21 mouse cellular contexts compared by ENCODE assay signal in the genomic region with DNA sequence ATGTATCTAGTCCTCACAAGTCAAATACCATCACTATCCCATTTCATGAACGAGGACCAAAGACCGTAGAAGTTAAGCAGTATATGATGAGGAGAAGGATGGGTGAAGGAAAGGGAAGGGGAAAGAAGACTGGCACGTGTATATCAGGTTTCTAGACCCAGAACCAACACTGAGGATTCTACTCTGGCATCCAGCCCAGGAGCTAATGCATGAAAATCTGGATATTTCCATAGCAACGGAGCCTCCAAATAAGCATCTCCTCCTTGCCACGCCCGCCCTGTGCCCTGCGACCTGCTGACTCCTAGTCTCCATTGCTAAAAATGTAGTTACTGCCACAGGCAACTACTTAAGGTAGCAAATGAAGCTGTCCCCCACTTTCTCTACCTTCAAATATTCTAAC. TPM values are rescaled to one million over a fixed set of nuclear protein-coding genes. Genes with fewer than 3 reads are reported as not detected.
DNase-seq lines count a peak whose midpoint lies in the region; ATAC-seq and TF ChIP-seq lines count a peak whose summit lies in the region.
"Had no signal": no experiment of that assay in that cellular context is flagged by ENCODE, and none has a peak within 500 bp of the region (broad histone marks: within the 10 kb centered on the region; RNA-seq: fewer than 3 reads in every experiment).

No protein-coding gene starts in this region.

- no peaks in the 10 kb centered on the region for H3K36me3 ChIP-seq in embryonic facial prominence, embryonic 14.5 days (ENCODE audit: control insufficient read depth, insufficient read depth, low read length)
- H3K36me3 ChIP-seq in embryonic facial prominence, embryonic 10.5 days (replicated peaks): 0 out of 2 replicates have a peak, but pooled peaks cover 3% of the 10 kb centered on the region
- H3K36me3 ChIP-seq in hindbrain, postnatal 0 days (ENCODE audit: insufficient read depth, low read length): no peaks in the 10 kb centered on the region
- no peaks in the 10 kb centered on the region for H3K36me3 ChIP-seq in hindbrain, embryonic 12.5 days
- H3K36me3 ChIP-seq in midbrain, postnatal 0 days (ENCODE audit: insufficient read depth, low read length): no peaks in the 10 kb centered on the region
- no peaks in the 10 kb centered on the region for H3K36me3 ChIP-seq in midbrain, embryonic 16.5 days (ENCODE audit: control insufficient read depth, insufficient read depth, low read length)
- H3K36me3 ChIP-seq: heart, embryonic 10.5 days; heart, embryonic 15.5 days had no signal

- H3K4me2 ChIP-seq in embryonic facial prominence, embryonic 14.5 days (ENCODE audit: low read depth, low read length): no peak overlapping the region
- H3K4me2 ChIP-seq in hindbrain, postnatal 0 days (ENCODE audit: low read depth, low read length): no peak overlapping the region
- H3K4me2 ChIP-seq in hindbrain, embryonic 12.5 days (replicated peaks): no peak overlapping the region
- H3K4me2 ChIP-seq in midbrain, postnatal 0 days (ENCODE audit: low read depth, low read length, poor library complexity, severe bottlenecking): no peak overlapping the region
- no peak overlapping the region for H3K4me2 ChIP-seq in midbrain, embryonic 16.5 days (ENCODE audit: low read length)
- H3K4me2 ChIP-seq: heart, embryonic 15.5 days; hindbrain, embryonic 14.5 days had no signal

- DNase-seq in embryonic facial prominence, embryonic 14.5 days (ENCODE audit: low spot score): peak; percentile 10
- no peak for DNase-seq in embryonic facial prominence, embryonic 10.5 days (ENCODE audit: low spot score)
- DNase-seq in hindbrain, postnatal 0 days (ENCODE audit: low spot score): peak; percentile 16
- DNase-seq in midbrain, postnatal 0 days (ENCODE audit: low spot score): peak; percentile 15
- no peak for DNase-seq in lung, postnatal 14 days
- DNase-seq: adrenal gland, adult 8-10 months; adrenal gland, postnatal 36 days; cerebellum, adult 11-12 months; cerebellum, adult 9-11 months; gastrocnemius, postnatal 36 days; heart, adult 18-20 months; heart, postnatal 14 days had no signal

- no peaks in the 10 kb centered on the region for H3K9me3 ChIP-seq in embryonic facial prominence, embryonic 14.5 days (ENCODE audit: control insufficient read depth, low read length)
- no peaks in the 10 kb centered on the region for H3K9me3 ChIP-seq in embryonic facial prominence, embryonic 10.5 days
- no peaks in the 10 kb centered on the region for H3K9me3 ChIP-seq in hindbrain, postnatal 0 days (ENCODE audit: low read length)
- H3K9me3 ChIP-seq in hindbrain, embryonic 12.5 days (replicated peaks): no peaks in the 10 kb centered on the region
- no peaks in the 10 kb centered on the region for H3K9me3 ChIP-seq in midbrain, postnatal 0 days (ENCODE audit: low read length)
- H3K9me3 ChIP-seq in midbrain, embryonic 16.5 days (replicated peaks; ENCODE audit: control insufficient read depth, low read length, poor library complexity, severe bottlenecking): no peaks in the 10 kb centered on the region; the same call in 1 of the 2 replicates
- H3K9me3 ChIP-seq: heart, embryonic 10.5 days; heart, embryonic 15.5 days had no signal

- H3K27ac ChIP-seq in embryonic facial prominence, embryonic 14.5 days (replicated peaks; ENCODE audit: low read depth, low read length): no peak overlapping the region
- no peak overlapping the region for H3K27ac ChIP-seq in embryonic facial prominence, embryonic 10.5 days (replicated peaks)
- no peak overlapping the region for H3K27ac ChIP-seq in hindbrain, postnatal 0 days
- H3K27ac ChIP-seq in hindbrain, embryonic 12.5 days: no peak overlapping the region
- no peak overlapping the region for H3K27ac ChIP-seq in midbrain, postnatal 0 days (ENCODE audit: low read depth, low read length)
- H3K27ac ChIP-seq in midbrain, embryonic 16.5 days (ENCODE audit: low read length): no peak overlapping the region
- H3K27ac ChIP-seq: heart, embryonic 10.5 days; heart, embryonic 15.5 days; hindbrain, embryonic 14.5 days had no signal

- no peak for TF ChIP-seq CTCF in hindbrain, postnatal 0 days (IDR thresholded peaks at IDR 0.05; ENCODE audit: low read depth)
- TF ChIP-seq CTCF in midbrain, postnatal 0 days (IDR thresholded peaks at IDR 0.05): no peak

- no peak for ATAC-seq in embryonic facial prominence, embryonic 14.5 days (ENCODE audit: low read depth)
- no peak for ATAC-seq in hindbrain, postnatal 0 days
- no peak for ATAC-seq in hindbrain, embryonic 12.5 days (ENCODE audit: low FRiP score)
- ATAC-seq in midbrain, postnatal 0 days (ENCODE audit: low FRiP score): no peak
- no peak for ATAC-seq in midbrain, embryonic 16.5 days
- ATAC-seq: intestine, embryonic 16.5 days had no signal

- H3K4me3 ChIP-seq in embryonic facial prominence, embryonic 14.5 days (ENCODE audit: low read depth, low read length): no peak overlapping the region
- no peak overlapping the region for H3K4me3 ChIP-seq in embryonic facial prominence, embryonic 10.5 days
- H3K4me3 ChIP-seq in hindbrain, postnatal 0 days (ENCODE audit: low read length): no peak overlapping the region
- no peak overlapping the region for H3K4me3 ChIP-seq in hindbrain, embryonic 12.5 days
- H3K4me3 ChIP-seq in midbrain, postnatal 0 days (ENCODE audit: low read depth, low read length): no peak overlapping the region
- no peak overlapping the region for H3K4me3 ChIP-seq in midbrain, embryonic 16.5 days (ENCODE audit: low read depth, low read length)
- H3K4me3 ChIP-seq: heart, embryonic 10.5 days; heart, embryonic 15.5 days had no signal

- H3K9ac ChIP-seq in embryonic facial prominence, embryonic 14.5 days (ENCODE audit: low read depth, low read length): no peak overlapping the region
- no peak overlapping the region for H3K9ac ChIP-seq in hindbrain, postnatal 0 days (replicated peaks; ENCODE audit: low read length)
- H3K9ac ChIP-seq in hindbrain, embryonic 12.5 days: no peak overlapping the region
- H3K9ac ChIP-seq in midbrain, postnatal 0 days (replicated peaks; ENCODE audit: low read length, poor library complexity, severe bottlenecking): no peak overlapping the region
- no peak overlapping the region for H3K9ac ChIP-seq in midbrain, embryonic 16.5 days (ENCODE audit: low read depth, low read length)
- H3K9ac ChIP-seq: heart, embryonic 15.5 days; hindbrain, embryonic 14.5 days had no signal

- H3K4me1 ChIP-seq in embryonic facial prominence, embryonic 14.5 days (ENCODE audit: control insufficient read depth, insufficient read depth, low read length): no peaks in the 10 kb centered on the region
- H3K4me1 ChIP-seq in embryonic facial prominence, embryonic 10.5 days: peaks cover 6% of the 10 kb centered on the region; the same call in 1 of the 2 replicates
- H3K4me1 ChIP-seq in hindbrain, postnatal 0 days (ENCODE audit: insufficient read depth, low read length): no peaks in the 10 kb centered on the region
- 0 out of 2 replicates have a peak, but pooled peaks cover 4% of the 10 kb centered on the region for H3K4me1 ChIP-seq in hindbrain, embryonic 12.5 days
- H3K4me1 ChIP-seq in midbrain, postnatal 0 days (ENCODE audit: insufficient read depth, low read length): no peaks in the 10 kb centered on the region
- no peaks in the 10 kb centered on the region for H3K4me1 ChIP-seq in midbrain, embryonic 16.5 days (ENCODE audit: control insufficient read depth, insufficient read depth, low read length)
- H3K4me1 ChIP-seq: heart, embryonic 10.5 days; heart, embryonic 15.5 days had no signal

- WGBS in embryonic facial prominence, embryonic 14.5 days: 70% methylated on average over 7 of the region's 7 CpGs
- WGBS in embryonic facial prominence, embryonic 10.5 days: 78% methylated on average over 7 of the region's 7 CpGs
- 69% methylated on average over 7 of the region's 7 CpGs for WGBS in hindbrain, postnatal 0 days
- WGBS in hindbrain, embryonic 12.5 days: 75% methylated on average over 7 of the region's 7 CpGs
- 64% methylated on average over 7 of the region's 7 CpGs for WGBS in midbrain, postnatal 0 days
- WGBS in midbrain, embryonic 16.5 days: 66% methylated on average over 7 of the region's 7 CpGs

- no peaks in the 10 kb centered on the region for H3K27me3 ChIP-seq in embryonic facial prominence, embryonic 14.5 days (replicated peaks; ENCODE audit: control insufficient read depth, insufficient read depth, low read length)
- H3K27me3 ChIP-seq in embryonic facial prominence, embryonic 10.5 days (replicated peaks; ENCODE audit: low read depth, poor library complexity, severe bottlenecking): no peaks in the 10 kb centered on the region
- H3K27me3 ChIP-seq in hindbrain, postnatal 0 days (ENCODE audit: insufficient read depth, low read length): no peaks in the 10 kb centered on the region
- no peaks in the 10 kb centered on the region for H3K27me3 ChIP-seq in hindbrain, embryonic 12.5 days
- no peaks in the 10 kb centered on the region for H3K27me3 ChIP-seq in midbrain, postnatal 0 days (ENCODE audit: insufficient read depth, low read length)
- H3K27me3 ChIP-seq in midbrain, embryonic 16.5 days (ENCODE audit: control insufficient read depth, insufficient read depth, low read depth, low read length): no peaks in the 10 kb centered on the region
- H3K27me3 ChIP-seq: CH12.LX; heart, embryonic 15.5 days had no signal

RNA-seq across cellular contexts. Expression of a gene that starts 0.3 kb away (rescaled TPM):
- not detected in 2 replicates for polyA plus RNA-seq in embryonic facial prominence, embryonic 14.5 days (2014; fragmentation: Nextera tagmentation; extraction: Ambion mirVana)
- polyA plus RNA-seq in embryonic facial prominence, embryonic 10.5 days (2016; fragmentation: Nextera tagmentation; extraction: Ambion mirVana): 0.88 and 2.2 TPM in 2 replicates
- total RNA-seq in hindbrain, postnatal 0 days (2014; rRNA removed): 1.5 TPM in 1 of 2 replicates, not detected in the other
- polyA plus RNA-seq in hindbrain, postnatal 0 days (2015; fragmentation: Nextera tagmentation; extraction: Ambion mirVana): 0.49 and 0.51 TPM in 2 replicates
- polyA plus RNA-seq in hindbrain, embryonic 12.5 days (2016; fragmentation: Nextera tagmentation; extraction: Ambion mirVana): 2.8 and 3.5 TPM in 2 replicates
- total RNA-seq in midbrain, postnatal 0 days (2014; rRNA removed): not detected in 2 replicates
- polyA plus RNA-seq in midbrain, postnatal 0 days (2015; fragmentation: Nextera tagmentation; extraction: Ambion mirVana): 0.21 TPM in 1 of 2 replicates, not detected in the other
- polyA plus RNA-seq in midbrain, embryonic 16.5 days (2015; fragmentation: Nextera tagmentation; extraction: Ambion mirVana): 0.24 and 0.47 TPM in 2 replicates
- total RNA-seq: adrenal gland, adult 8-10 months; adrenal gland, postnatal 36 days; CH12.LX; gastrocnemius, adult 8-10 months; gastrocnemius, postnatal 36 days; heart, adult 18-20 months; heart, postnatal 14 days; hematopoietic stem cell, adult 5-6 weeks had no signal
- polyA plus RNA-seq: heart, embryonic 10.5 days; heart, embryonic 15.5 days; intestine, embryonic 16.5 days had no signal

RNA-seq across cellular contexts. Expression of a gene that starts 38.3 kb away (rescaled TPM):
- 39.8 and 44.1 TPM in 2 replicates for polyA plus RNA-seq in embryonic facial prominence, embryonic 14.5 days (2014; fragmentation: Nextera tagmentation; extraction: Ambion mirVana)
- polyA plus RNA-seq in embryonic facial prominence, embryonic 10.5 days (2016; fragmentation: Nextera tagmentation; extraction: Ambion mirVana): 25.7 and 27.2 TPM in 2 replicates
- total RNA-seq in hindbrain, postnatal 0 days (2014; rRNA removed): 64.6 and 68.8 TPM in 2 replicates
- 28.2 and 29.8 TPM in 2 replicates for polyA plus RNA-seq in hindbrain, postnatal 0 days (2015; fragmentation: Nextera tagmentation; extraction: Ambion mirVana)
- polyA plus RNA-seq in hindbrain, embryonic 12.5 days (2016; fragmentation: Nextera tagmentation; extraction: Ambion mirVana): 55.9 and 58.9 TPM in 2 replicates
- 74.2 and 82.0 TPM in 2 replicates for total RNA-seq in midbrain, postnatal 0 days (2014; rRNA removed)
- polyA plus RNA-seq in midbrain, postnatal 0 days (2015; fragmentation: Nextera tagmentation; extraction: Ambion mirVana): 30.4 and 35.0 TPM in 2 replicates
- 46.8 and 55.4 TPM in 2 replicates for polyA plus RNA-seq in midbrain, embryonic 16.5 days (2015; fragmentation: Nextera tagmentation; extraction: Ambion mirVana)

RNA-seq across cellular contexts. Expression of a gene that starts 38.8 kb away (rescaled TPM):
- polyA plus RNA-seq in embryonic facial prominence, embryonic 14.5 days (2014; fragmentation: Nextera tagmentation; extraction: Ambion mirVana): 4.6 and 6.5 TPM in 2 replicates
- 3.9 and 4.7 TPM in 2 replicates for polyA plus RNA-seq in embryonic facial prominence, embryonic 10.5 days (2016; fragmentation: Nextera tagmentation; extraction: Ambion mirVana)
- total RNA-seq in hindbrain, postnatal 0 days (2014; rRNA removed): 33.6 and 34.5 TPM in 2 replicates
- 3.8 and 4.3 TPM in 2 replicates for polyA plus RNA-seq in hindbrain, postnatal 0 days (2015; fragmentation: Nextera tagmentation; extraction: Ambion mirVana)
- polyA plus RNA-seq in hindbrain, embryonic 12.5 days (2016; fragmentation: Nextera tagmentation; extraction: Ambion mirVana): 4.8 and 5.3 TPM in 2 replicates
- 42.9 and 46.3 TPM in 2 replicates for total RNA-seq in midbrain, postnatal 0 days (2014; rRNA removed)
- polyA plus RNA-seq in midbrain, postnatal 0 days (2015; fragmentation: Nextera tagmentation; extraction: Ambion mirVana): 3.0 and 5.3 TPM in 2 replicates
- 2.9 and 3.2 TPM in 2 replicates for polyA plus RNA-seq in midbrain, embryonic 16.5 days (2015; fragmentation: Nextera tagmentation; extraction: Ambion mirVana)

Comparison
In these comparisons a context has a peak if more than half of its experiments do, and no peak if none do; other contexts are left out.
1. DNase-seq: peak in embryonic facial prominence, embryonic 14.5 days (single experiment), hindbrain, postnatal 0 days (single experiment) and midbrain, postnatal 0 days (single experiment); none in embryonic facial prominence, embryonic 10.5 days (single experiment) and lung, postnatal 14 days (single experiment).